ENCODE assay signal across 30 mouse cellular contexts in the genomic region with DNA sequence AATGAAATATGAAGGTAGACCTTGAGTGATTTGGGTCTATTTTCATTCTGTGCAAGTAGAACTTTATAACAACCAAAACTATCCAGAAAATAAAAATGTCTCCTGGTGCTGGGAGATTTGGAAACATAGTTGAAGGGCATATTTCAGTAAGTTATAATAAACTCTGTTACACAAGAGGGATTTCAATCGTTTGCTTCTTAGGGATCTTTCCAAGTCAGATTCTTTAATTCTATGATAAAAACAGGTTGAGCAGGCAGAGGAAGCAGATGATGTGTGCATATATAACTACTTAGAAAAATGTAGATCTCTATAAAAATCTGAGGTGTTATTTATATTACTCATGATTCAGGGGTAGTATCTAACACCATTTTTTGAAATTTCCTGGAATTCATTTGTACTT.
"Had no signal": no experiment of that assay in that cellular context is flagged by ENCODE, and none has a peak within 500 bp of the region (broad histone marks: within the 10 kb centered on the region; RNA-seq: fewer than 3 reads in every experiment).

No protein-coding gene starts in this region.

- ATAC-seq: liver, embryonic 12.5 days; liver, postnatal 0 days; lung, postnatal 0 days; midbrain, embryonic 13.5 days; midbrain, embryonic 15.5 days; midbrain, embryonic 16.5 days had no signal

- DNase-seq: left cerebral cortex, postnatal 4 days; liver; liver, embryonic 13.5 days; liver, postnatal 0 days; lung, adult 18-20 months; lung, adult 2 months; lung, embryonic 14.5 days; lung, postnatal 10 days; lung, postnatal 14 days; lung, postnatal 36 days; lung, postnatal 4 days; midbrain, embryonic 14.5 days had no signal

- H3K27ac ChIP-seq: limb, embryonic 10.5 days; limb, embryonic 12.5 days; limb, embryonic 13.5 days; limb, embryonic 15.5 days; liver, embryonic 12.5 days; liver, embryonic 13.5 days; liver, embryonic 14.5 days; liver, embryonic 15.5 days; lung, embryonic 15.5 days; macrophage; midbrain, embryonic 10.5 days; midbrain, embryonic 12.5 days; midbrain, embryonic 13.5 days; midbrain, embryonic 15.5 days; neural tube, embryonic 12.5 days had no signal

- H3K4me3 ChIP-seq: limb, embryonic 10.5 days; limb, embryonic 12.5 days; limb, embryonic 13.5 days; limb, embryonic 15.5 days; liver, embryonic 12.5 days; liver, embryonic 13.5 days; liver, embryonic 15.5 days; lung, embryonic 15.5 days; megakaryocyte, embryonic 14.5 days; midbrain, embryonic 10.5 days; midbrain, embryonic 12.5 days; midbrain, embryonic 13.5 days; midbrain, embryonic 15.5 days; myocyte; neural tube, embryonic 12.5 days had no signal
